Mouse (Mus musculus): Measurements from ENCODE around the gene Gm8094. TPM values are rescaled to one million over a fixed set of nuclear protein-coding genes. Genes with fewer than 3 reads are reported as not detected.
"Not testable (repeated sequence)": the region's sequence is repeated elsewhere in the genome, so short reads cannot be mapped to it uniquely, and the experiment has no call there.

The Gm8094 gene
- polyA plus RNA-seq (2015; fragmentation: Nextera tagmentation; extraction: Ambion mirVana) = not detected in 2 replicates

- WGBS = 86% methylated on average over 2 of the region's 2 CpGs
- H3K4me1 ChIP-seq (replicated peaks); H3K9ac ChIP-seq (replicated peaks); H3K36me3 ChIP-seq; H3K4me3 ChIP-seq (replicated peaks); H3K27me3 ChIP-seq; H3K4me2 ChIP-seq (replicated peaks); H3K9me3 ChIP-seq; ATAC-seq; H3K27ac ChIP-seq: not testable (repeated sequence)
Observed at GRCm38 (mm10) chr14:43076543-43076942, at the start of gene Gm8094. Gene Gm8094, minus strand, starts transcription at chr14:43076643.

- H3K4me2 ChIP-seq (replicated peaks); H3K4me1 ChIP-seq (replicated peaks); H3K9ac ChIP-seq (replicated peaks); ATAC-seq; H3K36me3 ChIP-seq; H3K27me3 ChIP-seq; H3K9me3 ChIP-seq; H3K4me3 ChIP-seq (replicated peaks); H3K27ac ChIP-seq: not testable (repeated sequence)
- 100% methylated on average over 3 of the region's 3 CpGs for WGBS
Observed at GRCm38 (mm10) chr14:43119673-43120072, 43.2 kb upstream of the Gm8094 start.

GRCm38 (mm10) chr14:43100301-43100700 lies 23.9 kb upstream of the Gm8094 start, which contains the start of gene Gm8104:
Gene Gm8104, plus strand, starts transcription at chr14:43100601.
- not testable (repeated sequence) for H3K36me3 ChIP-seq; H3K4me2 ChIP-seq (replicated peaks); H3K9ac ChIP-seq (replicated peaks); H3K9me3 ChIP-seq; H3K27me3 ChIP-seq; H3K4me1 ChIP-seq (replicated peaks); H3K4me3 ChIP-seq (replicated peaks); ATAC-seq; H3K27ac ChIP-seq
- WGBS = 72% methylated on average over 3 of the region's 3 CpGs

- H3K4me1 ChIP-seq (replicated peaks); ATAC-seq; H3K27me3 ChIP-seq; H3K4me3 ChIP-seq (replicated peaks); H3K9ac ChIP-seq (replicated peaks); H3K36me3 ChIP-seq; H3K4me2 ChIP-seq (replicated peaks); H3K27ac ChIP-seq; H3K9me3 ChIP-seq: not testable (repeated sequence)
- 48% methylated on average over 1 of the region's 14 CpGs for WGBS
Observed at GRCm38 (mm10) chr14:43089103-43089919, 12.9 kb upstream of the Gm8094 start.

- not testable (repeated sequence) for H3K4me3 ChIP-seq (replicated peaks); H3K36me3 ChIP-seq; H3K27ac ChIP-seq; H3K9ac ChIP-seq (replicated peaks); H3K4me1 ChIP-seq (replicated peaks); H3K27me3 ChIP-seq; H3K9me3 ChIP-seq; ATAC-seq; H3K4me2 ChIP-seq (replicated peaks)
- 87% methylated on average over 1 of the region's 1 CpGs for WGBS
Observed at GRCm38 (mm10) chr14:43084936-43085730, 8.7 kb upstream of the Gm8094 start.

- not testable (repeated sequence) for ATAC-seq; H3K9ac ChIP-seq (replicated peaks)
- 68% methylated on average over 4 of the region's 4 CpGs for WGBS
Observed at GRCm38 (mm10) chr14:43060179-43060578, 16.3 kb downstream of the Gm8094 start.

GRCm38 (mm10) chr14:43058063-43058462 lies 18.4 kb downstream of the Gm8094 start:
- H3K36me3 ChIP-seq; H3K9me3 ChIP-seq; H3K4me2 ChIP-seq (replicated peaks); H3K4me3 ChIP-seq (replicated peaks); H3K9ac ChIP-seq (replicated peaks); H3K27me3 ChIP-seq; H3K4me1 ChIP-seq (replicated peaks); ATAC-seq; H3K27ac ChIP-seq: not testable (repeated sequence)
- 77% methylated on average over 3 of the region's 3 CpGs for WGBS

More at GRCm38 (mm10) chr14:43060179-43060578, 16.3 kb downstream of the Gm8094 start:
- H3K27me3 ChIP-seq; H3K4me1 ChIP-seq (replicated peaks); H3K27ac ChIP-seq; H3K9me3 ChIP-seq; H3K4me3 ChIP-seq (replicated peaks); H3K4me2 ChIP-seq (replicated peaks); H3K36me3 ChIP-seq: not testable (repeated sequence)

Other genes starting within 250 kb of the Gm8094 start
- gene Gm21977, start 223.2 kb downstream of the Gm8094 start, polyA plus RNA-seq (2015; fragmentation: Nextera tagmentation; extraction: Ambion mirVana) = not detected in 2 replicates
- not detected in 2 replicates for gene Gm8082, start 83.0 kb downstream of the Gm8094 start, polyA plus RNA-seq (2015; fragmentation: Nextera tagmentation; extraction: Ambion mirVana)
- gene Gm10376, start 61.0 kb downstream of the Gm8094 start, polyA plus RNA-seq (2015; fragmentation: Nextera tagmentation; extraction: Ambion mirVana) = not detected in 2 replicates
- not detected in 2 replicates for gene Gm8104, start 24.0 kb upstream of the Gm8094 start, polyA plus RNA-seq (2015; fragmentation: Nextera tagmentation; extraction: Ambion mirVana)
- not detected in 2 replicates for gene Gm7233, start 103.2 kb upstream of the Gm8094 start, polyA plus RNA-seq (2015; fragmentation: Nextera tagmentation; extraction: Ambion mirVana)
- gene Gm8122, start 158.7 kb upstream of the Gm8094 start, polyA plus RNA-seq (2015; fragmentation: Nextera tagmentation; extraction: Ambion mirVana) = not detected in 2 replicates
- gene Gm8126, start 182.0 kb upstream of the Gm8094 start, polyA plus RNA-seq (2015; fragmentation: Nextera tagmentation; extraction: Ambion mirVana) = not detected in 2 replicates
- not detected in 2 replicates for gene Gm9732, start 198.4 kb upstream of the Gm8094 start, polyA plus RNA-seq (2015; fragmentation: Nextera tagmentation; extraction: Ambion mirVana)
- not detected in 2 replicates for gene Gm8127, start 217.2 kb upstream of the Gm8094 start, polyA plus RNA-seq (2015; fragmentation: Nextera tagmentation; extraction: Ambion mirVana)